Mouse (Mus musculus): ENCODE measurements around the gene Ugt1a9. TPM values are rescaled to one million over a fixed set of nuclear protein-coding genes. Genes with fewer than 3 reads are reported as not detected.

Gene Ugt1a9
- total and polyA plus RNA-seq, 3 experiments, result 0.27 TPM; not detected in 2

GRCm38 (mm10) chr1:88214462-88214952 is 143.9 kb downstream of the Ugt1a9 start:
- Histone ChIP-seq H3K9me3 (replicated peaks) (no peaks in the 10 kb centered on the region), H3K36me3 (replicated peaks) (no peaks in the 10 kb centered on the region), H3K4me1 (ENCODE audit: insufficient read depth, low read depth, low read length) (no peaks in the 10 kb centered on the region), H3K4me3 (ENCODE audit: low read depth, low read length) (no peak overlapping the region), H3K27me3 (ENCODE audit: insufficient read depth, low read length) (no peaks in the 10 kb centered on the region)
- TF ChIP-seq POLR2AphosphoS5 (IDR thresholded peaks at IDR 0.05; ENCODE audit: insufficient replicate concordance, low read depth, low read length), result no peak
- TF ChIP-seq TAL1 (conservative IDR thresholded peaks at IDR 0.05; ENCODE audit: low read depth, low read length), result no peak
- TF ChIP-seq GATA2 (IDR thresholded peaks at IDR 0.05; ENCODE audit: borderline replicate concordance, low read depth, low read length), result no peak
- TF ChIP-seq CTCF (IDR thresholded peaks at IDR 0.05; ENCODE audit: low read depth, low read length), result 0 out of 2 replicates have a peak, but pooled peaks have one; percentile 18
- no peak for TF ChIP-seq GATA1 (IDR thresholded peaks at IDR 0.05; ENCODE audit: borderline replicate concordance, low read length)
- no peak for DNase-seq (ENCODE audit: low spot score)
- no peak for ATAC-seq (ENCODE audit: extremely low read depth, insufficient number of reproducible peaks, low FRiP score, poor library complexity, severe bottlenecking)

- H3K9me3 ChIP-seq (replicated peaks), result no peaks in the 10 kb centered on the region
- DNase-seq (ENCODE audit: low spot score), result no peak
- H3K27me3 ChIP-seq (ENCODE audit: insufficient read depth, low read length), result no peaks in the 10 kb centered on the region
- TF ChIP-seq POLR2AphosphoS5 (IDR thresholded peaks at IDR 0.05; ENCODE audit: insufficient replicate concordance, low read depth, low read length) (no peak), TAL1 (conservative IDR thresholded peaks at IDR 0.05; ENCODE audit: low read depth, low read length) (no peak), GATA2 (IDR thresholded peaks at IDR 0.05; ENCODE audit: borderline replicate concordance, low read depth, low read length) (no peak), GATA1 (IDR thresholded peaks at IDR 0.05; ENCODE audit: borderline replicate concordance, low read length) (no peak), CTCF (IDR thresholded peaks at IDR 0.05; ENCODE audit: low read depth, low read length) (no peak)
- no peak overlapping the region for H3K4me3 ChIP-seq (ENCODE audit: low read depth, low read length)
- H3K4me1 ChIP-seq (ENCODE audit: insufficient read depth, low read depth, low read length), result no peaks in the 10 kb centered on the region
- no peaks in the 10 kb centered on the region for H3K36me3 ChIP-seq (replicated peaks)
- no peak for ATAC-seq (ENCODE audit: extremely low read depth, insufficient number of reproducible peaks, low FRiP score, poor library complexity, severe bottlenecking)
Measured at GRCm38 (mm10) chr1:88215466-88216380, 145.1 kb downstream of the Ugt1a9 start.

GRCm38 (mm10) chr1:88216551-88216950 is 146.0 kb downstream of the Ugt1a9 start:
- Histone ChIP-seq H3K9me3 (replicated peaks) (no peaks in the 10 kb centered on the region), H3K36me3 (replicated peaks) (no peaks in the 10 kb centered on the region), H3K4me3 (ENCODE audit: low read depth, low read length) (no peak overlapping the region), H3K27me3 (ENCODE audit: insufficient read depth, low read length) (no peaks in the 10 kb centered on the region), H3K4me1 (ENCODE audit: insufficient read depth, low read depth, low read length) (no peaks in the 10 kb centered on the region)
- no peak for TF ChIP-seq GATA2 (IDR thresholded peaks at IDR 0.05; ENCODE audit: borderline replicate concordance, low read depth, low read length)
- TF ChIP-seq TAL1 (conservative IDR thresholded peaks at IDR 0.05; ENCODE audit: low read depth, low read length), result no peak
- TF ChIP-seq GATA1 (IDR thresholded peaks at IDR 0.05; ENCODE audit: borderline replicate concordance, low read length), result no peak
- DNase-seq (ENCODE audit: low spot score) (no peak), ATAC-seq (ENCODE audit: extremely low read depth, insufficient number of reproducible peaks, low FRiP score, poor library complexity, severe bottlenecking) (no peak)

- DNase-seq (ENCODE audit: low spot score) (no peak), ATAC-seq (ENCODE audit: extremely low read depth, insufficient number of reproducible peaks, low FRiP score, poor library complexity, severe bottlenecking) (no peak)
- no peaks in the 10 kb centered on the region for H3K9me3 ChIP-seq (replicated peaks)
- H3K4me1 ChIP-seq (ENCODE audit: insufficient read depth, low read depth, low read length), result no peaks in the 10 kb centered on the region
- H3K4me3 ChIP-seq (ENCODE audit: low read depth, low read length), result no peak overlapping the region
- TF ChIP-seq CTCF (IDR thresholded peaks at IDR 0.05; ENCODE audit: low read depth, low read length), result 0 out of 2 replicates have a peak, but pooled peaks have one; percentile 13
- no peak for TF ChIP-seq POLR2AphosphoS5 (IDR thresholded peaks at IDR 0.05; ENCODE audit: insufficient replicate concordance, low read depth, low read length)
- no peaks in the 10 kb centered on the region for H3K27me3 ChIP-seq (ENCODE audit: insufficient read depth, low read length)
- H3K36me3 ChIP-seq (replicated peaks), result no peaks in the 10 kb centered on the region
Measured at GRCm38 (mm10) chr1:88217144-88217543, 146.5 kb downstream of the Ugt1a9 start.

GRCm38 (mm10) chr1:88217576-88217975 is 147.0 kb downstream of the Ugt1a9 start:
- TF ChIP-seq POLR2AphosphoS5 (IDR thresholded peaks at IDR 0.05; ENCODE audit: insufficient replicate concordance, low read depth, low read length), result no peak
- no peaks in the 10 kb centered on the region for H3K4me1 ChIP-seq (ENCODE audit: insufficient read depth, low read depth, low read length)
- no peaks in the 10 kb centered on the region for H3K36me3 ChIP-seq (replicated peaks)
- no peaks in the 10 kb centered on the region for H3K9me3 ChIP-seq (replicated peaks)
- no peaks in the 10 kb centered on the region for H3K27me3 ChIP-seq (ENCODE audit: insufficient read depth, low read length)
- ATAC-seq (ENCODE audit: extremely low read depth, insufficient number of reproducible peaks, low FRiP score, poor library complexity, severe bottlenecking) (no peak), DNase-seq (ENCODE audit: low spot score) (no peak)
- H3K4me3 ChIP-seq (ENCODE audit: low read depth, low read length), result no peak overlapping the region

GRCm38 (mm10) chr1:88218051-88218450 is 147.5 kb downstream of the Ugt1a9 start:
- ATAC-seq (ENCODE audit: extremely low read depth, insufficient number of reproducible peaks, low FRiP score, poor library complexity, severe bottlenecking) (no peak), DNase-seq (ENCODE audit: low spot score) (no peak)
- Histone ChIP-seq H3K27me3 (ENCODE audit: insufficient read depth, low read length) (no peaks in the 10 kb centered on the region), H3K4me1 (ENCODE audit: insufficient read depth, low read depth, low read length) (no peaks in the 10 kb centered on the region), H3K9me3 (replicated peaks) (no peaks in the 10 kb centered on the region), H3K4me3 (ENCODE audit: low read depth, low read length) (no peak overlapping the region), H3K36me3 (replicated peaks) (no peaks in the 10 kb centered on the region)
- no peak for TF ChIP-seq GATA2 (IDR thresholded peaks at IDR 0.05; ENCODE audit: borderline replicate concordance, low read depth, low read length)
- no peak for TF ChIP-seq GATA1 (IDR thresholded peaks at IDR 0.05; ENCODE audit: borderline replicate concordance, low read length)
- no peak for TF ChIP-seq POLR2AphosphoS5 (IDR thresholded peaks at IDR 0.05; ENCODE audit: insufficient replicate concordance, low read depth, low read length)
- no peak for TF ChIP-seq CTCF (IDR thresholded peaks at IDR 0.05; ENCODE audit: low read depth, low read length)
- no peak for TF ChIP-seq TAL1 (conservative IDR thresholded peaks at IDR 0.05; ENCODE audit: low read depth, low read length)
